Mouse (Mus musculus): Measurements from ENCODE around the gene Prlh.
A peak's percentile ranks its signal among the peaks of the same experiment; 100 is the strongest.

Gene Prlh

GRCm38 (mm10) chr1:90952808-90953207 lies at the start of gene Prlh:
TSS of gene Prlh (plus strand) at chr1:90953108.
- no peak for ATAC-seq (ENCODE audit: insufficient number of reproducible peaks, low FRiP score, low TSS enrichment)

DNA sequence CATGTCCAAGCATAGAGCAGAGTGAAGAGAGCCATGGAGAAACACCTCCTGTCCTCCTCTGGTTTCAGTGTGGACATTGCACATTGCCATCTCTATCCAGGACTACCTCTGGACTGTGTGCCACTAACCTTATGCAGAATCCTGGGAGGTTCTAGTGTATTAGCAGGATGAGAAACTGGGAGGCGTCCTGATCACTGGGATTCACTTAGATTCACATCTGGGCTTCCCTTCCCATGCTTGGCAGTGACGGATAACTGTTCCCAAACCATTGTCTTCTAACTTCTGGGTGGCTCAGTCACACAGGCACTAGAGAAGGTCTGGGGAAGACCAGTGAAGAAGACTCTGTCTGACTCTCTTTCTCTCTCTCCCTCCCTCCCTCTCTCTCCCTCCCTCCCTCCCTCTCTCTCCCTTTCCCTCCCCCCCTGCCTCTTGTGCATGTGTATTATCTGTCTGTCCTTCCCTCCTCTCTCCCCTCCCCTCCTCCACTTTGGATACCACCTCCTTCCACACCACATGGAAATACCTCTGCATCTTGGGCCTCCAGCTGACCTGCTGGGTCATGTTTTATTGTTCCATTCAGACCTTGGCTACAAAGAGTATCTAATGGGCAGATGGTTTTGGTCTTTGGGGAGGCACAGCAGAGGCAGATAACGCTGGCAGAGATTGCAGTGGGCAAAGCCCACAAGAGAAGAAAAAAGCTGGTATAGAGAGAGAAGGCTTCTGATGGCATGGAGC lies 49.5 kb upstream of the Prlh start:
- no peak for ATAC-seq (ENCODE audit: insufficient number of reproducible peaks, low FRiP score, low TSS enrichment)

GRCm38 (mm10) chr1:90903971-90904458 lies 48.9 kb upstream of the Prlh start:
- ATAC-seq (ENCODE audit: insufficient number of reproducible peaks, low FRiP score, low TSS enrichment) = no peak

GRCm38 (mm10) chr1:90904729-90905404 lies 48.0 kb upstream of the Prlh start:
- ATAC-seq (ENCODE audit: insufficient number of reproducible peaks, low FRiP score, low TSS enrichment) = no peak

GRCm38 (mm10) chr1:90906357-90906756 lies 46.6 kb upstream of the Prlh start:
- ATAC-seq (ENCODE audit: insufficient number of reproducible peaks, low FRiP score, low TSS enrichment) = 0 out of 2 replicates have a peak, but pooled peaks have one; percentile 28

DNA sequence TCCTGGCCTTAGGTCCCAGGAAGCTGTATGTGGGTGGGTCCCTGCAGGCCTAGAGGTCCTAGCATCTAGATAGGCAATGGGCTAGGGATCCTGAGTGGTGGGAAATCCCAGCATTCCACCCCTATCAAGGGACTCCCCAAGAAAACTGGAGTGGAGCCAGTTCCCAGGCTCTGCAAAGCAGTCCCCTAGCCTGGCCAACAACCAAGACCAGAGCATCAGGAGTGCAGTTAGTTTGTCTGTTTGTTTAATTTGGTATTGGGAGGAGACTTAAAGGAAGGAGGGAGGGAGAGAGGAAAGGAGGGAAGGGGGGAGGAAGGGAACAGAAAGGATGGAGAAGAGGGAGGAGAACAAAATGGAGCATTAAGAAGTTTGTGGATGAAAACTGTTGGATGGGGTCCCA lies 43.7 kb upstream of the Prlh start:
- ATAC-seq (ENCODE audit: insufficient number of reproducible peaks, low FRiP score, low TSS enrichment) = no peak

GRCm38 (mm10) chr1:90909631-90910152 lies 43.2 kb upstream of the Prlh start:
- ATAC-seq (ENCODE audit: insufficient number of reproducible peaks, low FRiP score, low TSS enrichment) = no peak

- ATAC-seq (ENCODE audit: insufficient number of reproducible peaks, low FRiP score, low TSS enrichment) = no peak
Measured at GRCm38 (mm10) chr1:90913231-90913630, 39.7 kb upstream of the Prlh start.

- ATAC-seq (ENCODE audit: insufficient number of reproducible peaks, low FRiP score, low TSS enrichment) = no peak
Measured at GRCm38 (mm10) chr1:90914948-90915569, 37.8 kb upstream of the Prlh start, which contains the start of gene Mlph. TSS of gene Mlph (plus strand) at chr1:90915085.

- no peak for ATAC-seq (ENCODE audit: insufficient number of reproducible peaks, low FRiP score, low TSS enrichment)
Measured at GRCm38 (mm10) chr1:90917509-90917908, 35.4 kb upstream of the Prlh start.

- no peak for ATAC-seq (ENCODE audit: insufficient number of reproducible peaks, low FRiP score, low TSS enrichment)
Measured at GRCm38 (mm10) chr1:90921687-90922086, 31.2 kb upstream of the Prlh start.

GRCm38 (mm10) chr1:90926030-90926429 lies 26.9 kb upstream of the Prlh start:
- ATAC-seq (ENCODE audit: insufficient number of reproducible peaks, low FRiP score, low TSS enrichment) = no peak

DNA sequence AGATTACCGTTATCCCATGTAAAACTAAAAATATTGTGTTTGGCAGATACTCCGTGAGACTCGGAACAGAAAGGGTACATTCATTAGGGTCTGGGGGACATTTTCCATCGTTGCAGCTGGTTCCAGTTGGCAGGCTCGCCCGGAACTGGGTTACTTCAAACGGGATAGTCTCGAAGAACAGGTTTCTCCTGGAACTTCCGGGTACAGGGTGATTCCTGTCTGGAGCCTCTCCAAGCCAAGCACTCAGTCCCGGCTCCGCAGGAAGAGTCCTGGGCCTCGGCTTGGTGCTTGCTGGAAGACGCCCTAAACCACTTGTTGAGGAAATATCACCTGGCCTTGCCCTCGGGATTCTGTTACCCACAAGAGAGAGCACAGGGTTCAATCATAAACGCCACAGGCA lies 25.6 kb upstream of the Prlh start:
- no peak for ATAC-seq (ENCODE audit: insufficient number of reproducible peaks, low FRiP score, low TSS enrichment)

GRCm38 (mm10) chr1:90927929-90928574 lies 24.9 kb upstream of the Prlh start:
- no peak for ATAC-seq (ENCODE audit: insufficient number of reproducible peaks, low FRiP score, low TSS enrichment)

DNA sequence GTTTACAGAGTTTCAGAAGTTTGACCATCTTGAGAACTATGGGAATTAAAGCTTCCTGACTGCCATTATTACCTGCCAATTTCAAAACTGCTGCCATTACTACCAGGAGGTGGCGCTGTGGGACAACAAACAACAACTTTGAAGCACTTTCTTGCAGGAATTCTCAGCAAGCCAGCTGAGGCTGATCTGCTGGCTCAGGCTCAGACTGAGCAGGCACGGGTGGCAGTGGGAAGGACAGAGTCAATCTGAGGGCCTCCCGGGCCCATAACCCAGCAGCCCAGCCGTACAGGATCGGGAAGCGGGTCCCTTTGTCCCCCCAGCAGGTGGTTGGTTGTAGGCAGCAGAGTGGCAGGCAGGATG lies 24.4 kb upstream of the Prlh start:
- ATAC-seq (ENCODE audit: insufficient number of reproducible peaks, low FRiP score, low TSS enrichment) = peak; percentile 23; the same call in 1 of the 2 replicates

GRCm38 (mm10) chr1:90933001-90933400 lies 19.9 kb upstream of the Prlh start:
- ATAC-seq (ENCODE audit: insufficient number of reproducible peaks, low FRiP score, low TSS enrichment) = no peak

- ATAC-seq (ENCODE audit: insufficient number of reproducible peaks, low FRiP score, low TSS enrichment) = no peak
Measured at GRCm38 (mm10) chr1:90936990-90937389, 15.9 kb upstream of the Prlh start.

- ATAC-seq (ENCODE audit: insufficient number of reproducible peaks, low FRiP score, low TSS enrichment) = no peak
Measured at GRCm38 (mm10) chr1:90939980-90940379, 12.9 kb upstream of the Prlh start.

DNA sequence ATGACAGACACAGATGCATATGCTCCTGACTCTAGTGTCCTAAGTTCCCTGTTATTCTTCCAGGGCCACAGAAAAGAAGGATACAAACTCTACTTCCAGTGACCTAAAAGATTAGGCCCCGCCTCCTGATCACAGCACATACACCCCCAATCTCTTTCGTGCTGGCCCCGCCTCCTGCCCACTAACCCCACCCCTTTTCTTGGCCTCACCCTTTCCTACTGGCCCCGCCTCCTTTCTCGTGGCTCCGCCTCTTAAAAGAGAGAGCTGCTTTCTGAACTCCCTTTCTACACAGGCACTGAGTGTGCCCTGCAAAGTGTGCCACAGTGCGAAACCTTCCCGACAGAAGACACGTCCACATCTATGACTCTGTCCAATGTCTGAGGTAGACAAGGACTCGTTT lies 7.7 kb upstream of the Prlh start:
- ATAC-seq (ENCODE audit: insufficient number of reproducible peaks, low FRiP score, low TSS enrichment) = no peak

DNA sequence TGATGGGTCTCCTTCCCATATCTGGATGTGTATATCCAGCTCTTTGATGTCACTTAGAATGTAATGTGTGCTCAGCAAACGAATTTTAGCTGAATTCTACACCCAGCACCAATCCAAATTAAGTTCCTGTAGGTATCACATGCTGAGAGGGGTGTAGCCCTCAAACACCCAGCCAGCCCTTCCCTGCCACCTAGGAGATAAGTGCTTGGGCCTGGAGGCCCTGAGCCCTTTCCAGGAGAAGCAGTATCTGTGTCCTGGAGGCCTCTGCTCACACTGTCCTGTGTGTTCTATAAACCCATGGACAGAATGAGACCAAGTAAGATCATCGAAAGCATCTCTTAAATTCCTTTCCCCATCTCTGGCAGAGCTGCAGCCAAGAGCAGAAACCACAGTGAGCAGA lies 5.7 kb upstream of the Prlh start:
- ATAC-seq (ENCODE audit: insufficient number of reproducible peaks, low FRiP score, low TSS enrichment) = no peak

DNA sequence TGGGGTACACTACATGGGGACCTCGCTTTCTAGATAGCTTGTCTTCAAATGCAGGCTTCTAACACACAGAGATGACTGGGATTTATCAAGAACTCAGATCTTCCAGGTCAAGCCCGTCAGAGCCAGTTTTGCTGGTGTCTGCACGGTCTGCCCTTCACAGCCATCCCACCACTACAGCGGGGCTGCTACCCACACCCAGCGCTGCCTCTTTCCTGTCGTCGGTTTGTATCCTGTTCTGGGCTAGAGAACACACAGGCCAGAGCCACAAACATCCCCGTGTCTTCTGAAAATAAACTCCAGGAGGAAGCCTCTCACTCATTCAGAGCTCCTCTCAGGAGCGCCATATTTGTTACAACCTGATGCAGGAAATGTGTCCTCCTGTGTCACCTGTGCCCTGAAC lies 3.6 kb upstream of the Prlh start:
- ATAC-seq (ENCODE audit: insufficient number of reproducible peaks, low FRiP score, low TSS enrichment) = no peak

Measured in cerebellum, adult (tissue).